Mouse (Mus musculus): Measurements from ENCODE around the gene Gtpbp10. TPM values are rescaled to one million over a fixed set of nuclear protein-coding genes. Genes with fewer than 3 reads are reported as not detected.
A peak's percentile ranks its signal among the peaks of the same experiment; 100 is the strongest.

Gtpbp10 gene
- 10 to 100 TPM; 12.9 to 17.7 (median 15.5) TPM for polyA plus RNA-seq (2017; shearing (Covaris generic))

GRCm38 (mm10) chr5:5559079-5559740, at the start of gene Gtpbp10:
Gtpbp10 (minus strand) TSS chr5:5559538.
- peak; percentile 96 for ATAC-seq

DNA sequence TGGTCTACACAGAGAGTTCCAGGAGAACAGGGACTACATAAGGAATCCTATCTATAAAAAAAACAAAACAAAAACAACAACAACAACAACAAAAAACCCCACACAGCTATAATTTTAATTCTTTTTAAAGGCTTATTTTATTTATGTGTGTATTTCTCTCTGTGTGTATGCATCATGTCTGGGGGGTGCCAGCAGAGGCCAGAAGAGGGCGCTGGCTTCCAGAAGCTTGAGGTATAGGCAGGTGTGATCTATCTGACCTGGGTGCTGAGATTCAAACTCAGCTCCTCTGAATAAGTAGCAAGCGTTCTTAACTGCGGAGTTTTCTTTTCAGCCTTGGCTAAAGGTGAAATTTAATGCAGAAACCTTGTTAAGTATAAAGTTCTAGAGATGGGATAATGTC, 28.3 kb upstream of the Gtpbp10 start:
- ATAC-seq: no peak

- ATAC-seq: no peak
These were observed 14.5 kb upstream of the Gtpbp10 start, which contains the start of gene Gm8773 for GRCm38 (mm10) chr5:5573749-5574317. Gm8773 (plus strand) TSS chr5:5573799.

GRCm38 (mm10) chr5:5562435-5562834, 3.1 kb upstream of the Gtpbp10 start:
- no peak for ATAC-seq

- ATAC-seq: no peak
These were observed 1.8 kb upstream of the Gtpbp10 start for GRCm38 (mm10) chr5:5561041-5561706.

GRCm38 (mm10) chr5:5559798-5560197, 460 bp upstream of the Gtpbp10 start:
- ATAC-seq: peak; percentile 2

DNA sequence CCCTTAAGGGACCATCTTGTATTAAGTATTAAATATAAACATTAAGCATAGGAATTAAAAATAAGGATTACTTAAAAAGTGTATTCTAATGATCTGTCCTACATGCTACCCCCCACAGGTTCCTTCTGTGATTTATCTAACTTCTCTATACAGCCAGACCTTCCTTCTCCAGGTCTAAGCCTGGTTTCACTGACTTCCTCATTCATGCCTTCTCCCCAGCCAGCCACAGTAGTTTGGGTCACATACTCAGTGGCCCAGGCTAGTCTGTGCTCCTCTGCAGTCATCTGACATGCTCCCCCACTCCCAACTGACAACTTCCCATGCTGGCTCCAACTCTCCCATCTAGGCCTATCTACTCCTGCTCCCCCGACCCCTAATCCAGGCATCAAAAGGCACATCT, 8.2 kb downstream of the Gtpbp10 start:
- no peak for ATAC-seq

DNA sequence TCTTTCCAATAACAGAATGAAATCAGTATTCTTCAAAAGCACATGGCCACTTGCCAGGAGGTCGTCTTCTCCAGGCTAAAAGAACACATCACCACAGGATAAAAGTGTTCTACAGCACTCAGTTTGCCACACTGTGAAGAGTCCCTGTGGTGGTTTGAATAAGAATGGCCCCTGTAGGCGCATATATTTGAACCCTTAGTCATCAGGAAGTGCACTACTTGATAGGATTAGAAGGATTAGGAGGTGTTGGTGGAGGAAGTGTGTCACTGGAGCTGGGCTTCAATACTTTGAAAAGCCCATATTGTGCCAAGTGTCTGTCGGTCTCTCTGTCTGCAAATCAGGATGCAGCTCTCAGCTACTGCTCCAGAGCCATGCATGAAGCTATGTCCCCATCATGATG, 19.0 kb downstream of the Gtpbp10 start:
- no peak for ATAC-seq

GRCm38 (mm10) chr5:5539771-5540170, 19.6 kb downstream of the Gtpbp10 start:
- ATAC-seq: no peak

GRCm38 (mm10) chr5:5536131-5536530, 23.2 kb downstream of the Gtpbp10 start:
- ATAC-seq: no peak

DNA sequence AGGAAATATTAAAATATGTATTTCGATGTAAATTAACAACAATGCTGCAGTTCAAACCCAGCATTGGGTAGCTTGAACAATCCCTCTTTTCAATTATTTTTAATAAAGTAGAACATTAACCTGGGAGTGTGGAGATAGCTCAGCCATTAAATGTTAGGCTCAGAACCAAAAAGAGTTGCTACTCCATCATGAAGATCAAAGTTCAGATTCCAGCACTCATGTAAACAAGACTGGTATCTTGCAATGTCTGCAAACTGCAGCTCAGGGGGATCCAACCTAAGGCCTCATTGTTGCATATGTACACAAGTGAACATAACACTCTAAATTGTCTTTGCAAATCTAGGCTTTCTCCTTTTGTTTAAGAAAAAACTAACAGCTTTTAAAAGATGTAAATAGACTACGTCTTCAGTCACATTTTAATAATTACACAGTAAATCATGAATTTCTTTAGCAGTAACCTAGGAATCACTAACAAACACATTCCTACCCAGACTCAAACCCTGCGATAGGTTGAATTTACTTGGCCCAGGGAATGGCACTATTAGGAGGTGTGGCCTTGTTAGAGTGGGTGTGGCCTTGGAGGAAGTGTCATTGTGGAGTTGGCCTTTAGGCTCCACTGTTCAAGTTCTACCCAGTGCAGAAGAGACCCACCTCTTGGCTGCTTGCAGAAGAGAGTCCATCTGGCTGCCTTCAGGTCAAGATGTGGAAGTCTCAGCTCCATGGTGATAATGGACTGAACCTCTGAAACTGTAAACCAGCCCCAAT, 25.5 kb downstream of the Gtpbp10 start:
- no peak for ATAC-seq

GRCm38 (mm10) chr5:5515411-5515810, 43.9 kb downstream of the Gtpbp10 start:
- no peak for ATAC-seq

GRCm38 (mm10) chr5:5514196-5515076, 44.9 kb downstream of the Gtpbp10 start, which contains the start of gene Cldn12:
Cldn12 (minus strand) TSS chr5:5514958.
- peak; percentile 89 for ATAC-seq

- ATAC-seq: no peak
These were observed 47.9 kb downstream of the Gtpbp10 start for GRCm38 (mm10) chr5:5511401-5511800.

DNA sequence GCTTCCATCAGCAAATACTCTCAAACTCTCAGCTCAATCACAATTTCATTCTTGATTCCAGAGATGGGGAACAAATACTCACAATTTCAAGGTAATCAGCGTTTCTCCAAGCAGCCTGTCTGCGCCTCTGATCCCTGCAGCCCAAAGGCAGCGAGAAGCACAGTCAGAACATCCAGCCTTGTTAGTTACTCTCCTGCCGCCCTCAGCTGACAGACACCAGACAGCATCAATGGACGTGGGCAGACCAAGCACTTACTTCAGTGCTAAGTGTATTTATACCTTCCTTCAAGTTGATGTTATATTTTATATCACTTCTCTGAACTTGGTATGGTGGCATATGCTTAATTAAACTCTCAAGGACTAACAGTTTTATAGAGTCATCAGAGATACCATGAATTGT, 48.3 kb downstream of the Gtpbp10 start:
- no peak for ATAC-seq

DNA sequence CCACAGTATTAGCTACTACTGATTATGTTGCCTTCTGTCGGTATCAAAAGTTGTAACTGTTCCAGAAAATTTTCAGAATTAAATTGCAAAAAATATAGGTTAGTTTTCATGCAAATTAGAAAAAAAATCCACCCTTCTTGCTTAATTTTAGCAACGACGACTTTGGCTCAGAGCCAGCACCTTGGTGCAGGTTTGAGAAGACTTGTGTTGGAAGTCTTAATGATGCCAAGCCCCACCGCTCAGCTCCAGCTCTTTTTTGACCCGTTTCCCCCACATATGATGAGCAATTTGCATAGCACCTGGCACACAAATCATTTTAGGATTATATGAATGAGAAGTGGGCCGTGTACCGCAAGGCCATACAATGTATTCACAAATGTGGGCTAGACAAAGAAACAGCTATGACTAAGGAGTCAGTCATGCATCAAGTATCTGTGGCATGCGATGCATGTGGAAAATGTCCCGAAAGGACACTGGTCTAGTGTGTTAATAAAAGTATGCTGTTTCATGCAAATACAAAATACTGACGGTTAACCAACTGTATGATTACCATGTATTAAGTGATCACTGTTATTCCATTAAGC, 48.9 kb downstream of the Gtpbp10 start:
- no peak for ATAC-seq

DNA sequence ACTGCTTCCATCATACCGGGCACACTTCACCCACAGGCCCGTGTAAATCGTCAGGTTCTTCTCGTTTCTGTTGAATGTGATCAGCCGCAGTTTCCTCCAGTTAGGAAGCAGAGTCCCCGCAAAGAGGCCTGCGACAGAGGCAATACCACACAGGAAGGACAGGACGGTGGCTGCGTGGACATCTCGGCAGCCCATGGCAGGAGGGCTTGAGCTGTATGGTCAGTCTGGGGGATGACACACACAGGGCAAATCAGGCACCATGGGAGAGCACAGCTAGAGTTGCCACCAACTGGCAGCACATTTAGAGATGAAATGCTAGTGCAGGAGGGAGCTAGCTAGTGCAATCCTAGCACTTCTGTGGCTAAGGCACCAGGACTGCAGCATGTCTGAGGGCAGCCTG, 51.1 kb downstream of the Gtpbp10 start:
- no peak for ATAC-seq

- ATAC-seq: no peak
These were observed 51.6 kb downstream of the Gtpbp10 start for GRCm38 (mm10) chr5:5507701-5508225.

- no peak for ATAC-seq
These were observed 54.9 kb downstream of the Gtpbp10 start for GRCm38 (mm10) chr5:5504456-5504855.

GRCm38 (mm10) chr5:5503381-5503780, 56.0 kb downstream of the Gtpbp10 start:
- ATAC-seq: no peak

- no peak for ATAC-seq
These were observed 57.8 kb downstream of the Gtpbp10 start for GRCm38 (mm10) chr5:5501583-5501982.

Data from inflammation-experienced regulatory T-cells, adult 6 months (primary cell).